Mouse (Mus musculus) v-Abl transformed pro-B cells (cell line): ENCODE measurements around the gene Fam20b.
"Not testable (repeated sequence)": the region's sequence is repeated elsewhere in the genome, so short reads cannot be mapped to it uniquely, and the experiment has no call there.

Source experiments
- in situ Hi-C, 2 experiments: fragments of 400-800 bp; cut with MboI; formaldehyde crosslinking; loops; one replicate each; pipeline ENCODE4 v1.15.1; 2025; ENCODE audit not compliant: unreplicated experiment in 2 of 2

Gene Fam20b

DNA sequence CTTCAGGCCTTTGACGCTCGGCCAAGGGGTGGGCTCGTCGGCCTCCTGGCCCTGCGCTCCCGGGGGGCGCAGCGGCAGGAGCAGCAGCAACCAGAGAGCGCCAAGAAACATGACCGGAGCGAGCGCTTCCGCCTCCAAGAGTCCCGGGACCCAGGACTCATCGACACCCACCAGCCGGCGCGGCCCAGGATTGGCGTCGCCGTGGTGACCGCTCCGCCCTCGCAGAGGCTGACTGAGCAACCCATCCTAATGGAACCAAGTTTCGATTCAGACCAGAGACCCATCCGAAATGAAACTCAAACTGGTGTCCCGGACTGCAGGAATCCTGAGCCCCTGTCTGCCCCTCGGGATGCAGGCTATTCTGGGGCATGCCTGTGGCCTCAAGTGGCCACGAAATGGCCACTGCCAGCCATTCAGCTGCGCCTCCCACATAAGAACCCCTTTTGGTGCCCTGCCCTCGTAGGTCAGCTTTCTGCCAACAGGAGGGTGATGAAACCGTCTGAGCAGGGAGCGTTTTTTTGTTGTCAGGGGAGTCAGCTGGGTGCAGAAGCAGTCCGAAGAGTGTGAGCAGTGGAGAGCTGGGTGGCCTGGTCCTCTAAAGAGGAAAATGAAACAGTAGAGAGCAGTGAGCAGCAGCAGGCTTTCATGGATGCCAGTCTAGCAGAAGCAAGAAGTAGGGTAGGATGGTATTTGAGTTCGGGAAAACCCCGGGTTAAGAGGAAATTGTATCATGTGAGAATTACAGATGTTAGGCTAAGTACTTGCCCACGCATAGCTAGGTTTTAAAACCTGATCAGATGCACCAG lies 44.5 kb downstream of the Fam20b start, which contains the start of gene Tor3a:
TSS of gene Tor3a (minus strand) at position 162 of the 806 bp plus-strand sequence.
- in situ Hi-C loops = no loop called here

DNA sequence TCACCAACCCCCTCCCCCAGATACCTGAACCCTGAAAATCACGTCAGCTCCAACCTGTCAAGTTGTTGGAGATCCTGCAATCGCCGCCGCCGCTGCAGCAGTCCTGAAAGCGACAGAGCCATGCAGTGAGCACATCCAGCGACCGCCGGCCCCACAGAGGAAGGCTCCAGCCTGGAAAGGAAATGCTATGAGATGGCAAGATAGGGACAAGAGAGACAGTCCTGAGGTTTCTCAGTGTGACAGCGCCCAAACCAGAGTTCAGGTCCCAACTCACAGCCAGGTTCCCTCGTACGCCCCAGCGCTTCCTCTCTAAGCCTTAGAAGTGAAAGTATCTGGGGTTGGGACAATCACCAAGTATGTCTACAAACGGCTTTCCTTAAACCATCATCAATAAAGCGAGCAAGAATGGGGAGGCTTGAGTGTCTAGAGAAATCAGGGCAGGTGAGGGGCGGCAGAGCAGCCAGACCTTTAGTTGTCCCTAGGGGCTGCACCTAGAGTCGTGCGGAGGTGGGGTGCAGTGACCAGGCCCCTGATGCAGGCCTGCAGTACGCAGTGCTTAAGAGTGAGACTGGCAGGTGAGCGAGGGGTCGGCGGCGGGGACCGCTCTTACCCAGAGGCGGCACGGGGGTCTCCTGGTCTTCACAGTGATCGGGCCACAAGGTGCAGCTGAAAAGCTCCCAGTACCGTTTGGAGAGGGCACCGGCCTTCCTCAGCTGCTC lies 45.3 kb downstream of the Fam20b start:
- in situ Hi-C loops = no loop called here

GRCm38 (mm10) chr1:156672720-156673475 lies 46.0 kb downstream of the Fam20b start:
- in situ Hi-C loops = no loop called here

GRCm38 (mm10) chr1:156671921-156672320 lies 47.0 kb downstream of the Fam20b start:
- in situ Hi-C loops = no loop called here

DNA sequence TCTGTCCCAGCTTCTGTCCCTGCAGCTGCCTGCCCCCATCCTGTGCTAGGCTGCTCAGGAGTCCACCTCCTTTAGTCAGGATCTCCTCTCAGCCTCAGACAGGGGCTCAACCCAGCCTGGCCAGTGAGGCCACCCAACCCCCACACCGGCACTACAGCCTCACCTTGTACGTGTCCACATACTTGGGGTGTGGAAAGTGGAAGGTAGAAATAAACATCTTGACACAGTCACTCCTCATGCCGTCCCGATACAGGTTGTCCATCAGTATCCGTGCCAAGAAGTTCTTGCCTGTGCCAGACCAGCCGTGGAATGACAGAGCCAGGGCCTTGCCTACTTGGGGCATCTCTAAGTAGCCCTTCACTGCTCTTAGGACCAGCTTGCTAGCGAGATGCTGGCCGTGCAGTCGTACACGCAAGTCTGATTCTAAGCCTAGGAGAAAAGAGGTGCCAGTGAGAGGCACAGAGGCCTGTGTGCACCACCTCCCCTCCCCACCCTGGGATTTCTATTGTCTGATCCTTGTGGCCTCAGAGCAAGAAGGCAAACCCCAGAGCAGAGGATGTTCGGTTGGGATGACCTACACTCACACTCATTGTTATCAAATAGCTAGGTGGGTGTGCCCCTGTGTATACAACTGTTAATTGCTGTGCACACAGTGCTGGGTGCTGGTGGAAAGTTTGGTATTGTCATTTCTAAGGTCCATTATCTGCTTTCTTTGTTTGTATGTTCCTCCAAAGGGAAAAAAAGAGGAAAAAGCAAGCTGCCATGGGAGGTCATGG lies 49.5 kb downstream of the Fam20b start:
- in situ Hi-C loops = no loop called here

DNA sequence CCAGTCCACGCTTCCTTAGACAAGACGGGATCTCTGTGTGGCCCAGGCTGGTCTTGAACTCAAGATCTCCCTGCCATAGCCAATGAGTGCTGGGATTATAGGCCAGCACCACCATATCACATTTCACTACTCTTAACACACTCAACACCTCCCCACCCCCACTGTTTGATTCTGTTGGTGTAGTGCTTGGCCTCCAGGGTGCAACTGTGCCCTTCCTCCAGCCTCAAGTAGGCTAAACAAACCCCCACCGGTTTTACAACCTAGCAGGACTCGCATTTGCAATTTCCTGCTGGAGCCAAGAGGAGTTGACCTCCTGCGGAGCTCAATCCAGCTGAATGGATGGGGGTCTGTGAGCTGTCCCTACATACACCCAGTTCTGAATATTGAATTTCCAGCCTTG lies 50.3 kb downstream of the Fam20b start:
- in situ Hi-C loops = no loop called here

DNA sequence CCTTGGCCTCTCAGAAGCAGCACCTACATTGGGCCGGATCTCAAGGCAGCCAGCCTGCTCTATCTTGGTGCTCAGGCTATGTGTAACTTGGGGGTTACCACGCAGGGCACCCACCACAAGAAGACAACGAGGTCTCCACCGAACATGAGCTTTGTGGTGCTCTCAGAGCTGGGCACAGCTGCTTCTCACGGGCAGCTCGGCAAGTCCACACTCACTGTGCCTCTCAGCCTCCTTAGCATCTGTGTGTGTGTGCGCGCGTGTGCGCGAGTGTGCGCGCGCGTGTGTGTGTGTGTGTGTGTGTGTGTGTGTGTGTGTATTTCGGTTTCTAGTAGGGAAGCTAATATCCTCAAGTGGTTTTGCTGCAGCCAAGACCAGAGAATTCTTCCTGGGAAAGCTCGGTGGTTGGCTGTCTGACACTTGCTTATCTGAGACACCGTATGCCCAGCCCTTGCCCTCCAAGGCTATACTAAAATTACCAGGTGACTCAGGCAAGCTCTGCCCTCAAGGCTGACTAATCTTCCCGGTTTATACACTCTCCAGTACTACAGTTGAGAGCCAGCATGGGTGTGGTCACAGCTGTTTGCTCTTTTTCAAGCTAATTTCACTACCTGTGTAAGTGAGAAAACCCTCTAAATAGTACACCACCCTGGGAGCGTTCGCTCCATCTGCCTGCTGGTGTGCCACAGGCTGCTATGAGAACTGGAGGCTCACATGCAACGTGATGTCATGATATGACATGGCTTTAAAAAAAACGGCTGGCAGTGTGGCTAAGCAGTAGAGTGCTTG lies 51.6 kb downstream of the Fam20b start:
- in situ Hi-C loops = no loop called here

DNA sequence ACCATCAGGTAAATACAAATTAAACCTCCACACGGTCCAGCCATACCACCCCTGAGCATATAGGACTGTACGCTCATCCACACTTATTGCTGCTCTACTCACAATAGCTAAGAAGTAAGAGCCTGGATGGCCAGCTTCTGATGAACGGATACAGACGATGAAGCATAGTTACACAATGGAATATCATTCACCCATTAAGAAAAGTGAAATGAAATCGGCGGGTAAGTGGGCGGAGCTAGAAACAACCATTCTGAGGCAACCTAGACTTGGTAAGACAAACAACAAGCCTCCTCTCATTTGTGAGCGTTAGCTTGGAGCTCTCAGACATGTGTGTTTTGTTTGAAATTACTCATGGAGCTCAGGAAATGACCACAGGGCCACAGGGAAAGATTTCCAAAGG lies 53.1 kb downstream of the Fam20b start:
- in situ Hi-C loops = no loop called here

DNA sequence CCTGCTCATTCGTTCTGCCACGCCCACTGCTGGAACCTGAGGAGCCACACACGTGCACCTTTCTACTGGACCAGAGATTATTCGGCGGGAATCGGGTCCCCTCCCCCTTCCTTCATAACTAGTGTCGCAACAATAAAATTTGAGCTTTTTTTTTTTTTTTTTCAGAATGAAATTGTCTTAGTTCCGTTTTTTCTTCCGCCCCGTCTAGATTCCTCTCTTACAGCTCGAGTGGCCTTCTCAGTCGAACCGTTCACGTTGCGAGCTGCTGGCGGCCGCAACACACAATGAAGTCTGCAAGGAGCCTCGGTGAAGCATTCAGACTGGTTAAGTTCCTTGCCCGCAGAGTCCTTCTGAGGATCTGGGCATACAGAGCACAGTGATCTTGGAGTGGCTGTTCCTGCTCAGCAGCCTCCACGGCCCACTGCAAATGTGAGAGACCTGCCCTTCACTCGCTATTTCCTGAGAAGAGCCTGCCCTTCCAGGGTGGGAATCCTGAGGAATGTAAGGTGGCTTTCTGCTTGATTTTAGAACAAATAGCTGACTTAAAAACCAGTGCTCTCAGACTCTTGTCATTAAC lies 58.1 kb downstream of the Fam20b start:
- in situ Hi-C loops = not testable (repeated sequence)

GRCm38 (mm10) chr1:156659906-156660659 lies 58.8 kb downstream of the Fam20b start:
- in situ Hi-C loops = no loop called here

- in situ Hi-C loops = no loop called here
Measured at GRCm38 (mm10) chr1:156658676-156659075, 60.2 kb downstream of the Fam20b start.

- in situ Hi-C loops = no loop called here
Measured at GRCm38 (mm10) chr1:156657523-156657922, 61.4 kb downstream of the Fam20b start.

DNA sequence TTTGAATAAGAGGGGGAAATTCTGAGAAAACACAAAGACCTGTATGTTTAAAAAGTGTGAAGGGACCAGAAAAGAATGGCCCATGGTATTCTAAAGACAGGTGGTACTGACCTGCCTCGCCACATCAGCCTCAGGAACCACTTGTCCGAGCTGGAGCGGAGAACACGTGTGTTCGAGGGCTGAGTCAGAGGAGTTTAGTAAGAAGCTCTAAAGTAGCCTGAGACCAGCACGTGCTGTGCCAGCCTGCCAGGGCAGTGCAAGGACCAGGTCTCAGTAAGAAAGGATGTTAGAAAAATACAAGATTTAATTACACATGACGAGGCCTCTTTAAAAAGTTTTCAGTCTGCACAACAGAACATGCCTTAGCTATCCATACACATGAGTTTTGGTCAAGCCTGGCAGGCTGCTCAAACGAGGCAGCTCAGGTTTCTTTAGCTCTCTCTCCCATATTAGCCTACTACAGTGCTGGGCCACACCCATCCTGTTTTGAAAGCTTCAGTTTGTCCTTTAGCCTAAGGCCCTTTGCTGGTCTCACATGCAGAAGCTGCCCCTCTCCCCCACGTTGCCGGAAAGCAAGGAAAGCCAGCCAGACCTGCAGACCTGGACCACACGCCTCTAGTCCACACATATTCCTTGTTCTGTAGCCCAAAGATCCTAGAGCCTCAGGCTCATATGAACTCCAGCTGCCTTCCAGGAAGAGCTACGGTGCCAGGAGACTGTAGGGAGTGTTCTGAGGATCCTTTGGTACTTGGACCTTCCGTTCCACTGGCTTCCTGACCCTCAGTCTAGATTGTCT lies 64.0 kb downstream of the Fam20b start:
- in situ Hi-C loops = no loop called here

DNA sequence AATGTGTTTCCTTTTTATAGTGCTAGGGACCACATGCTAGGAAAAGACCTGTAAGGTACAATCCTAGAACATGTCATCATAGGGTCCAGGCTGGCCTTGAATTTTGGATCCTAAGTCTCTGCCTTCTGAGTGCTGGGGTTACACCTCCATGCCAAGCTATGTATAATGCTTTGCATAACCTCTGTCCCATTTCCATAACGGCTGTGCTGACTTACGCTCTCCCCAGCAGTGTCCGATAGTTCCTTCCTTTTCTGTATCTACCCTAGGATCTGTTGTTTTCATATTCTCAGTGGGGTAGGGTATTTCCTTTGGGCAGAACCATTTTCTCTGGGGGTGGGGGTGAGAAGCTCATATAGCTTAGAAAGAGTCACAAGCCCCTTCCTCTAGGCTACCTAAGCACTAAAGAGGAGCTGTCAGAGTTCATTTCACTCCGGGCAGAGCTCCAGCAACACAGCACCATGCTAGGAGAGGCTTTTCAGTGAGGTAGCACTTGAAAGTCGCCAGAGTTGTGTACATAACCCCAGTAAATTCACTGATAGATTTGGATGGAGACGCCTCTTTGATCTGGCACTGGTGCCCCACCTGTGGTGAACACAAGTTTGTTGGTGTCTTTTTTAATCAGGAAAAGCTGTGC lies 66.6 kb downstream of the Fam20b start:
- in situ Hi-C loops = no loop called here

DNA sequence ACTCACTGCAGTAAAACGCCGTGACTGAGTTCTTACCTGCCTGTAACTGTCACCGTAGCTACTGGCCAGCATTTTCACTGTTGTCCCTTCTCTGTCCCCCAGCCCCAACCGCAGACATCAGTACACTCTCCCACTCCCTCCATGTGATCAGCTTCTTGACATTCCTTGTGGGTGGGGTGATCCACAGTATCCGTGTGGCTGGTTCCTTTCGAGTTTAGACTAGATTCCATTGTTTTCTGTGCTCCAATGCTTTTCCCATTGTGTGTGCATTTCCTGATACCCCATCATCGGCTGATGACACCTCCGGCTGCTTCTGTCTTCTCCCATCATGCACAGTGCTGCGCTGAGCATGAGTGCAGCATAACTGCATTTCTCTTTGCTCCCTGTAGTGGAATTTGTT lies 68.3 kb downstream of the Fam20b start:
- in situ Hi-C loops = no loop called here

GRCm38 (mm10) chr1:156648705-156649104 lies 70.2 kb downstream of the Fam20b start:
- in situ Hi-C loops = no loop called here

DNA sequence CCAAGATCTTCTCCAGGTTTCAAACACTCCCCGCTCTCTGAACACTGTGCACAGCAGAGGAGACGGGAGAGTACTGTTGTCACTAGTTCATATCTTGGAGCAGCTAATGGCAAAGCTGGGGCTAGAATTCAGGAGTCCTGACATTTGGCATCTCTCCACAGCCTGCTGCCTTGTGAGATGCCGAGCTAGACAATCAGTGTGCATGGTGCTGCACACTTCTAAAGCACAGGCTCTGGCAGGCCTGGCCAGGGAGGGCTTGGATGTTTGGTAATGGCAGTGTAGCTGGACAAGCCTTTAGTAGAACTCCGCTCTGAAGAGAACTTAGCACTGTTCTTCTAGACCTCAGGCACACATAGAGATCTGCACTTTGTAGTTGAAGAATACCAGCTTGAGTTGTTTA lies 72.9 kb downstream of the Fam20b start:
- in situ Hi-C loops = no loop called here
